Mouse (Mus musculus) gastrocnemius, adult 2 months (tissue): ENCODE results near the gene Polr1a. TPM values are rescaled to one million over a fixed set of nuclear protein-coding genes. Genes with fewer than 3 reads are reported as not detected.
A peak's percentile ranks its signal among the peaks of the same experiment; 100 is the strongest.

Source experiments
- DNase-seq: peaks from one replicate; pipeline ENCODE4 v3.0.0; 2022
- H3K27ac ChIP-seq: fragments of 200-600 bp; 2 replicates; pipeline ENCODE4 v1.8.1; 2022; ENCODE audit warnings: mild to moderate bottlenecking
- H3K4me3 ChIP-seq: fragments of 200-600 bp; 2 replicates; pipeline ENCODE4 v1.8.1; 2022; ENCODE audit warnings: mild to moderate bottlenecking, moderate library complexity
- CTCF ChIP-seq: fragments of 200-600 bp; IDR thresholded peaks from 2 replicates; pipeline ENCODE4 v1.8.1; 2022; ENCODE audit warnings: antibody characterized with exemption, mild to moderate bottlenecking, moderate library complexity
- intact Hi-C: fragments of 180-260 bp; cut with DNase I; formaldehyde crosslinking; loops from one replicate; pipeline ENCODE4 v1.15.1; 2025
- total RNA-seq, 2 experiments: library from RNA; stranded (reverse); gene quantifications; 2 replicates each; pipeline ENCODE4 v1.2.3; 2021

Polr1a gene
- total RNA-seq, 2 experiments from 2014 or later, result 40.7 to 41.1 TPM

DNA sequence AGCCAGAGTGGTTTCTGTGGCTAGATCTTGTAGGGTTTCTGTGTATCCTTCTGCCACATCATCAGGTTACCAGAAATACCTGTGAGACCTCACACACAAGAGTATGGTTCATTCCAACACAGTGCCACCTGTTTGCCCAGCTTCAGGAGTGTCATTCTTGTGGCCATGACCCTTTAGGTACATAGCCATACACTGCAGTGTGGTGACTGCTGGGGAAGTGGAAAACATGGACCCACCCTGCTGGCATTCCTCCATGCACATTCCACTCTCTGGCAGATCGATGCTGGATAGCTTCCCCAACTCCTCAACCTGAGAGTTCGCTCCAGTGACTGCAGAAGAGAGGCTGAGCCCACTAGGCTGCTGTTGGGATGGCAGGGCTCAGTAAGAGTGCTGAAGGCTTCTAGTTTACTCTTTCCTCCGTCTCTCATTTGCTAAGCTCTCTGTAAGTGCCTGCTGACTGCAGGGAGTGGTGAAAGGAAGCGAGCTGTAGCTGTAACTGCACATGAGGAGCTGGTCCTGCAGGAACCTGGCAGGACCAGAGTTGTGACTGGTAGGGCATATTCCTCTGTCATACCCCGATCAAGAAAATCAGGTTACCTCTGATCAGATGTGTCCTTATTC is 57.9 kb downstream of the Polr1a start:
- intact Hi-C loops, result no loop called here
- Histone ChIP-seq H3K27ac (peak overlapping the region; percentile 76), H3K4me3 (no peak overlapping the region)
- DNase-seq, result no peak
- TF ChIP-seq CTCF, result no peak

GRCm38 (mm10) chr6:71967847-71968246 is 59.0 kb downstream of the Polr1a start:
- TF ChIP-seq CTCF, result no peak
- peak; percentile 52 for DNase-seq
- intact Hi-C loops, result no loop called here
- Histone ChIP-seq H3K4me3 (no peak overlapping the region), H3K27ac (peak overlapping the region; percentile 76)

DNA sequence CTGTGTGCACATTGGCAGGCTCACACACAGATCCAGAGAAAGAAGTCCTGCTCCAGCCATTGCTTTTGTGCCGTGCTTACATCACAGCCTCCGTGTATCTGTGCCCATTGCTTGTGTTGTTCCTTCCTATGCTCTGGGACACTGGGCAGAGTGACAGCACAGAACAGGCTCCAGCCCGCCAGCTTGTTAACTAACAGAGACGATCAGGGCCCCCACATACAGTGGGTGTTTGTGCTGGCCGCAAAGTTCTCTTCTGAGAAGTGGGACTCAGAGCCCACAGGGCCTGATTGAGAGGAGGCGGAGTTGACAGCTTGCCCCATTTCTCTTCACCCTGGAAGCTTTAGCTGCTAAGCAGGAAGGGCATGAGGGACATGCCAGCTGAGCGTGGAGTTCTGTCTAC is 60.6 kb downstream of the Polr1a start:
- DNase-seq, result no peak
- TF ChIP-seq CTCF, result no peak
- no peak overlapping the region for H3K4me3 ChIP-seq
- H3K27ac ChIP-seq, result peak overlapping the region; percentile 48
- intact Hi-C loops, result no loop called here

DNA sequence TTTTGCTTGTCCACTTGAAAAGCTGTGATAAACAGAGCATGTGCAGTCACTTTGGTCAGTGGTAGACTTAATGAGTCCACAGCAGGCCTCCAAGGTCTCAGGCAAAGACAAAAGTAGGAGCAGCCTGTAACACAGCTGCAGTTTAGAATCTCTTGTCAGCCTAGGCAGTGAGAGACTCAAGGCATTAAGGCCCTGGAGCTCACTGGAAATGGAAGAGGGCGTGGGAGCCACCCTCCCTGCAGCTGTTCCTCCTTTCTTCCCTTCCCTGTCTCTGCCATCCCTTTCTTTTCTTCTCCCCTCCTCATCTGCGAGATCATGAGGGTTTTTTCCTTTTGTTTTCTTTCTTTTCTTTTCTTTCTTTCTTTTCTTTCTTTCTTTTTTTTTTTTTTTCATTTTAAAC is 61.3 kb downstream of the Polr1a start:
- peak overlapping the region; percentile 35; the same call in 1 of the 2 replicates for H3K27ac ChIP-seq
- intact Hi-C loops, result no loop called here
- no peak for DNase-seq
- no peak for TF ChIP-seq CTCF
- H3K4me3 ChIP-seq, result no peak overlapping the region

GRCm38 (mm10) chr6:71976592-71976991 is 67.7 kb downstream of the Polr1a start:
- DNase-seq, result no peak
- Histone ChIP-seq H3K4me3 (no peak overlapping the region), H3K27ac (no peak overlapping the region)
- TF ChIP-seq CTCF, result no peak
- intact Hi-C loops, result no loop called here

DNA sequence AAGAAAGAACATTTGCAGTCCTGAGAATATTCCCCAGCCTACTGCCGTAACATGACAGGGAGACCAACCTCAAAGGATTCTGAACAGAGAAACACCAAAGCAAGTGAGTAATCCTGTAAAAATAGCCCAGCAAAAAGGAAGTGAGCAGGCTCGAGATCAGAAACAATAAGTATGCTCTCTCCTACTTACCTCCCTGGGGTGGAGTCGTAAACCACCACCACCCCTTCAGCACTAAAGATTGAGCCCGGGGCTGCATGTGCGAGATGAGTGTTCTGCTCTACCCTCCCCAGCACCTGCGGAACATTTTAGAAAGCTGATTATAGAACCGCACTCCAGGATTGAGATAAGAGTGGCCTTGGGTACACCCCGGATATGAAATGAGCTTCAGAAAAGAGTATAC is 71.3 kb downstream of the Polr1a start:
- peak overlapping the region; percentile 77; the same call in 1 of the 2 replicates for H3K27ac ChIP-seq
- H3K4me3 ChIP-seq, result no peak overlapping the region
- intact Hi-C loops, result loop anchor here (5.0 kb wide), 1 partner anchor 117 kb away; the partner anchor contains the start of gene St3gal5
- DNase-seq, result no peak
- no peak for TF ChIP-seq CTCF

DNA sequence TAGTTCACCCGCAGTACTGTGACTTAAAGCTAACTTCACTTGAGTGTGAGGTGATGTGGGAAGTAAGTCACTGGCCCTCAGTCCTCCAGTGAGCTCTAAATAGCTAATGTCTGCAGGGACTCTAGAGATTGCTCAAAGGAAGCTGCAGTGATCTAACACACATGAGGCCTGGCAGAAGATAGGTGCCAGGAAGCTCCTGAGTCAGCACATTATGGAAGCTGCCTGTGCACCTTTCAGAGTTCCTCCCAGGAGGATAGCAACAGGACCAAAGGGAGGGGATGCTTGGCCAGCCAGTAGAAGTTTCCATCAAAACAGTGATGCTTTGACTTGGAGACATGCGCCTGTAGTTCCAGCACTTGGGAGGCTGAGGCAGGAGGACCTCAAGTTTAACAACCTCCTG is 71.7 kb downstream of the Polr1a start:
- intact Hi-C loops, result loop anchor here (5.0 kb wide), 1 partner anchor 117 kb away; the partner anchor contains the start of gene St3gal5
- Histone ChIP-seq H3K27ac (peak overlapping the region; percentile 77; the same call in 1 of the 2 replicates), H3K4me3 (no peak overlapping the region)
- DNase-seq, result no peak
- no peak for TF ChIP-seq CTCF

DNA sequence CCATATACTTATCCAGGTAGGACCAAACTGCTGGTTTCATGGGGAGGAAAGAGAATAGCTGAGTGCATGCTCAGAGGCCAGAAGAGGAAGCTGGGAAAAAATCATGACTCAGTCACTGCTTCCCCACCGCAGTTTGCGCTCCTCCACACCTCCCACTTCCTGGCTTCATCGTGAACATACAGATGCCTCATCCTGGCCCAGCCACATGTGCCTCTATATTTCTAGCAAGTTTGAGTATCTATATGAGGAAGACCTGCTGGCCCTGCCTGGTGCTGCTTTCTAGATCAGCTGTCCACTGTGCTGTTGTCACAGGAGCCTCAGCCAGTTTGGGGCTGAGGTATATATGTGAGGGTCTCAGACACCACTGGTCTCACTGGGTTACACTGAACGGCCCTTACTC is 72.6 kb downstream of the Polr1a start:
- TF ChIP-seq CTCF, result no peak
- no peak for DNase-seq
- H3K4me3 ChIP-seq, result no peak overlapping the region
- intact Hi-C loops, result loop anchor here (5.0 kb wide), 1 partner anchor 116 kb away; the partner anchor contains the start of gene St3gal5
- no peak overlapping the region for H3K27ac ChIP-seq

DNA sequence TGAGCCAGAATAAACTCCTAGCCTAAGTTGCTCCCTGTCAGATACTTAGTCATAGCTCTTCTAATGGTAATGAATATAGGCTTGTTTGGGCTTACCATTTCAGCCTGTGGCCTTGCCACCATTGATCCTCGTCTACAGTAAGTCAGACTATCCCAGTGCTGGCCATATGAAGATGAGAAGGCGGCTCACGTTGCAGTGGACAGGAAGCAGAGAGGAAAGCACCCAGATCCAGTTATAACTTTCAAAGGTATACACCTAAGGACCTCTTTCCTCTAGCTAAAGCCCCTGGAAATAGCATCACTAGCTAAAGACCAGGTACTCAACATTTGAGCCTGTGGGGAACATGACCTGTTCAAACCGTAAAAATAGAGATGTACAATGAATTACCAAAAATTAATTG is 77.1 kb downstream of the Polr1a start:
- Histone ChIP-seq H3K27ac (no peak overlapping the region), H3K4me3 (no peak overlapping the region)
- intact Hi-C loops, result no loop called here
- no peak for DNase-seq
- no peak for TF ChIP-seq CTCF

- DNase-seq, result peak; percentile 46
- TF ChIP-seq CTCF, result no peak
- H3K27ac ChIP-seq, result peak overlapping the region; percentile 53
- no peak overlapping the region for H3K4me3 ChIP-seq
- intact Hi-C loops, result no loop called here
Measured at GRCm38 (mm10) chr6:71987546-71988248, 78.8 kb downstream of the Polr1a start.

GRCm38 (mm10) chr6:71989647-71990351 is 80.9 kb downstream of the Polr1a start:
- DNase-seq, result peak; percentile 53
- Histone ChIP-seq H3K27ac (peak overlapping the region; percentile 62), H3K4me3 (no peak overlapping the region)
- intact Hi-C loops, result no loop called here
- TF ChIP-seq CTCF, result no peak

GRCm38 (mm10) chr6:71990371-71990837 is 81.6 kb downstream of the Polr1a start:
- intact Hi-C loops, result no loop called here
- TF ChIP-seq CTCF, result no peak
- no peak overlapping the region for H3K4me3 ChIP-seq
- no peak for DNase-seq
- peak overlapping the region; percentile 62 for H3K27ac ChIP-seq
